Mouse (Mus musculus): Measurements from ENCODE around the gene Dnmt3b.

DNA sequence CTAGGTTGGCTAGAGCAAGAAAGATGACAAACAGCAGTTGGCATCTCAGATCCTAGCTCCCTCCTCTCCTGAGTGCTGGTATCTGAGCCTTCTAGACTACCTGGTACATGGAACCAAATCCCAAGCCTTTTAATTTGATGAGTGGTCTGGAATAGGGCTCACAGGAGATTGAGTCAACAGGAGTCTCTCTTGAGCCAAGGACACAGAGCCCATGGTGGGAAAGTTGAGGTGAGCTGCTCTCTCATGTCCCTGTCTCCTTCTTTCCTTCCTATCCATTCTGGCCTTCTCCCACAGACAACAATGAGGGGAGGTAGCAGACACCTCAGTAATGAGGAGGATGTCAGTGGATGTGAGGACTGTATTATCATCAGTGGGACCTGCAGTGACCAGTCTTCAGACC, 47.1 kb downstream of the Dnmt3b start, which contains the start of gene Dnmt3c:
- no peak for TF ChIP-seq POLR2A (IDR thresholded peaks at IDR 0.05; ENCODE audit: extremely low read depth, insufficient read depth, low read length)
- TF ChIP-seq CTCF (IDR thresholded peaks at IDR 0.05; ENCODE audit: extremely low read depth, insufficient read depth, low read length) = no peak
